Mouse (Mus musculus): Measurements from ENCODE around the gene Ifnz. TPM values are rescaled to one million over a fixed set of nuclear protein-coding genes. Genes with fewer than 3 reads are reported as not detected.
"Not testable (repeated sequence)": the region's sequence is repeated elsewhere in the genome, so short reads cannot be mapped to it uniquely, and the experiment has no call there.

Ifnz gene
- polyA plus RNA-seq, 1 experiment from 2014 or later = not detected

GRCm38 (mm10) chr4:88827116-88827515 lies 45.2 kb downstream of the Ifnz start, which contains the start of gene Ifna6:
TSS of gene Ifna6 (plus strand) at chr4:88827416.
- not testable (repeated sequence) for H3K36me3 ChIP-seq (replicated peaks); H3K9ac ChIP-seq; H3K4me3 ChIP-seq (replicated peaks); H3K27me3 ChIP-seq; H3K9me3 ChIP-seq (replicated peaks); ATAC-seq (ENCODE audit: insufficient read depth); H3K4me2 ChIP-seq; H3K27ac ChIP-seq (replicated peaks); H3K4me1 ChIP-seq (replicated peaks)

GRCm38 (mm10) chr4:88830523-88830922 lies 48.6 kb downstream of the Ifnz start:
- H3K27me3 ChIP-seq = no peaks in the 10 kb centered on the region
- ATAC-seq (ENCODE audit: insufficient read depth) = no peak
- 11% methylated on average over 4 of the region's 4 CpGs for WGBS (ENCODE audit: insufficient replicate concordance)
- H3K27ac ChIP-seq (replicated peaks) = no peak overlapping the region
- H3K36me3 ChIP-seq (replicated peaks) = no peaks in the 10 kb centered on the region
- no peak overlapping the region for H3K4me3 ChIP-seq (replicated peaks)
- no peak overlapping the region for H3K4me2 ChIP-seq
- H3K9ac ChIP-seq = no peak overlapping the region
- H3K4me1 ChIP-seq (replicated peaks) = no peaks in the 10 kb centered on the region
- H3K9me3 ChIP-seq (replicated peaks) = no peaks in the 10 kb centered on the region

Other genes starting within 250 kb of the Ifnz start
- not detected in 2 replicates for gene Ifna15, start 223.9 kb upstream of the Ifnz start, polyA plus RNA-seq (2015; fragmentation: Nextera tagmentation; extraction: Ambion mirVana)
- gene Ifna14, start 210.3 kb upstream of the Ifnz start, polyA plus RNA-seq (2015; fragmentation: Nextera tagmentation; extraction: Ambion mirVana) = not detected in 2 replicates
- gene Ifna9, start 189.7 kb upstream of the Ifnz start, polyA plus RNA-seq (2015; fragmentation: Nextera tagmentation; extraction: Ambion mirVana) = not detected in 2 replicates
- not detected in 2 replicates for gene Ifna12, start 178.8 kb upstream of the Ifnz start, polyA plus RNA-seq (2015; fragmentation: Nextera tagmentation; extraction: Ambion mirVana)
- gene C87499, start 147.7 kb upstream of the Ifnz start, polyA plus RNA-seq (2015; fragmentation: Nextera tagmentation; extraction: Ambion mirVana) = not detected in 2 replicates
- gene Ifna13, start 137.7 kb upstream of the Ifnz start, polyA plus RNA-seq (2015; fragmentation: Nextera tagmentation; extraction: Ambion mirVana) = not detected in 2 replicates
- gene Ifna16, start 105.2 kb upstream of the Ifnz start, polyA plus RNA-seq (2015; fragmentation: Nextera tagmentation; extraction: Ambion mirVana) = not detected in 2 replicates
- not detected in 2 replicates for gene Ifna2, start 98.2 kb upstream of the Ifnz start, polyA plus RNA-seq (2015; fragmentation: Nextera tagmentation; extraction: Ambion mirVana)
- not detected in 2 replicates for gene Ifnab, start 90.8 kb upstream of the Ifnz start, polyA plus RNA-seq (2015; fragmentation: Nextera tagmentation; extraction: Ambion mirVana)
- gene Gm26566, start 60.3 kb upstream of the Ifnz start, polyA plus RNA-seq (2015; fragmentation: Nextera tagmentation; extraction: Ambion mirVana) = 0.20 and 0.51 TPM in 2 replicates
- gene Klhl9, start 59.7 kb upstream of the Ifnz start, polyA plus RNA-seq (2015; fragmentation: Nextera tagmentation; extraction: Ambion mirVana) = 22.3 and 22.6 TPM in 2 replicates
- gene Gm13271, start 27.3 kb upstream of the Ifnz start, polyA plus RNA-seq (2015; fragmentation: Nextera tagmentation; extraction: Ambion mirVana) = not detected in 2 replicates
- gene Gm13283, start 22.0 kb upstream of the Ifnz start, polyA plus RNA-seq (2015; fragmentation: Nextera tagmentation; extraction: Ambion mirVana) = not detected in 2 replicates
- not detected in 2 replicates for gene Gm13290, start 8.3 kb upstream of the Ifnz start, polyA plus RNA-seq (2015; fragmentation: Nextera tagmentation; extraction: Ambion mirVana)
- gene Gm13289, start 5.2 kb upstream of the Ifnz start, polyA plus RNA-seq (2015; fragmentation: Nextera tagmentation; extraction: Ambion mirVana) = not detected in 2 replicates
- gene Gm13272, start 2.3 kb upstream of the Ifnz start, polyA plus RNA-seq (2015; fragmentation: Nextera tagmentation; extraction: Ambion mirVana) = not detected in 2 replicates
- not detected in 2 replicates for gene Gm13276, start 3.6 kb downstream of the Ifnz start, polyA plus RNA-seq (2015; fragmentation: Nextera tagmentation; extraction: Ambion mirVana)
- not detected in 2 replicates for gene Gm13277, start 6.5 kb downstream of the Ifnz start, polyA plus RNA-seq (2015; fragmentation: Nextera tagmentation; extraction: Ambion mirVana)
- not detected in 2 replicates for gene Gm13278, start 9.4 kb downstream of the Ifnz start, polyA plus RNA-seq (2015; fragmentation: Nextera tagmentation; extraction: Ambion mirVana)
- gene Gm13275, start 12.4 kb downstream of the Ifnz start, polyA plus RNA-seq (2015; fragmentation: Nextera tagmentation; extraction: Ambion mirVana) = not detected in 2 replicates
- not detected in 2 replicates for gene Gm13279, start 15.3 kb downstream of the Ifnz start, polyA plus RNA-seq (2015; fragmentation: Nextera tagmentation; extraction: Ambion mirVana)
- 0.20 TPM in 1 of 2 replicates, not detected in the other for gene Gm13285, start 17.5 kb downstream of the Ifnz start, polyA plus RNA-seq (2015; fragmentation: Nextera tagmentation; extraction: Ambion mirVana)
- not detected in 2 replicates for gene Gm13287, start 21.1 kb downstream of the Ifnz start, polyA plus RNA-seq (2015; fragmentation: Nextera tagmentation; extraction: Ambion mirVana)
- not detected in 2 replicates for gene Gm13288, start 23.4 kb downstream of the Ifnz start, polyA plus RNA-seq (2015; fragmentation: Nextera tagmentation; extraction: Ambion mirVana)
- gene Ifna7, start 34.1 kb downstream of the Ifnz start, polyA plus RNA-seq (2015; fragmentation: Nextera tagmentation; extraction: Ambion mirVana) = not detected in 2 replicates
- not detected in 2 replicates for gene Ifna11, start 37.8 kb downstream of the Ifnz start, polyA plus RNA-seq (2015; fragmentation: Nextera tagmentation; extraction: Ambion mirVana)
- not detected in 2 replicates for gene Ifna6, start 45.3 kb downstream of the Ifnz start, polyA plus RNA-seq (2015; fragmentation: Nextera tagmentation; extraction: Ambion mirVana)
- not detected in 2 replicates for gene Ifna5, start 53.4 kb downstream of the Ifnz start, polyA plus RNA-seq (2015; fragmentation: Nextera tagmentation; extraction: Ambion mirVana)
- gene Ifna4, start 59.7 kb downstream of the Ifnz start, polyA plus RNA-seq (2015; fragmentation: Nextera tagmentation; extraction: Ambion mirVana) = not detected in 2 replicates
- gene Ifna1, start 68.0 kb downstream of the Ifnz start, polyA plus RNA-seq (2015; fragmentation: Nextera tagmentation; extraction: Ambion mirVana) = not detected in 2 replicates
- gene Ifne, start 98.1 kb downstream of the Ifnz start, polyA plus RNA-seq (2015; fragmentation: Nextera tagmentation; extraction: Ambion mirVana) = not detected in 2 replicates